Mouse (Mus musculus) liver, postnatal 0 days (tissue): Measurements from ENCODE around the gene Cand1. TPM values are rescaled to one million over a fixed set of nuclear protein-coding genes. Genes with fewer than 3 reads are reported as not detected.

Experiments used
- ATAC-seq: fragments of 200-750 bp; cut with Nextera tagmentation; 2 replicates; pipeline ENCODE4 v1.8.0; 2017; ENCODE audit warnings: mild to moderate bottlenecking, moderate library complexity
- DNase-seq: peaks from one replicate; pipeline ENCODE4 v3.0.0-alpha.2; 2016
- H3K27ac ChIP-seq: fragments of 300-500 bp; sonication (generic); 2 replicates; pipeline ENCODE4 v1.5.1; 2014; ENCODE audit warnings: antibody characterized with exemption, moderate library complexity, mild to moderate bottlenecking, low read depth
- H3K27me3 ChIP-seq: fragments of 300-500 bp; sonication (generic); 2 replicates; pipeline ENCODE4 v1.6.1; 2014; ENCODE audit warnings: low read length, control low read depth, mixed read lengths; ENCODE audit not compliant: insufficient read depth
- H3K36me3 ChIP-seq: fragments of 300-500 bp; sonication (generic); replicated peaks from 2 replicates; pipeline ENCODE4 v1.6.1; 2014; ENCODE audit warnings: mild to moderate bottlenecking, control low read depth, low read length, moderate library complexity, mixed read lengths; ENCODE audit not compliant: insufficient read depth
- H3K4me1 ChIP-seq: fragments of 300-500 bp; sonication (generic); 2 replicates; pipeline ENCODE4 v1.6.1; 2014; ENCODE audit warnings: antibody characterized with exemption, mild to moderate bottlenecking, control low read depth; ENCODE audit not compliant: insufficient read depth
- H3K4me2 ChIP-seq: fragments of 300-500 bp; sonication (generic); 2 replicates; pipeline ENCODE4 v1.6.1; 2014; ENCODE audit warnings: low read depth, mild to moderate bottlenecking, low read length, moderate library complexity, mixed read lengths
- H3K4me3 ChIP-seq: fragments of 300-500 bp; sonication (generic); 2 replicates; pipeline ENCODE4 v1.5.1; 2014; ENCODE audit warnings: low read depth, low read length
- H3K9ac ChIP-seq: fragments of 300-500 bp; sonication (generic); replicated peaks from 2 replicates; pipeline ENCODE4 v1.6.1; 2014; ENCODE audit warnings: mild to moderate bottlenecking, moderate library complexity
- H3K9me3 ChIP-seq: fragments of 300-500 bp; sonication (generic); 2 replicates; pipeline ENCODE4 v1.6.1; 2016; ENCODE audit warnings: mild to moderate bottlenecking, control low read depth, low read length, mixed read lengths
- CTCF ChIP-seq: sonication (generic); IDR thresholded peaks from 2 replicates; pipeline ENCODE4 v1.5.1; 2016; ENCODE audit warnings: antibody characterized with exemption, low read depth
- EP300 ChIP-seq: IDR thresholded peaks from 2 replicates; pipeline ENCODE4 v1.6.1; 2016; ENCODE audit warnings: antibody characterized with exemption, low read depth, mild to moderate bottlenecking
- WGBS: fragments of 180-500 bp; shearing (Covaris S2); extraction: QIAGEN DNeasy Blood & Tissue Kit; methylation state at CpG from one replicate; pipeline ENCODE4 v1.1.7; 2014; ENCODE audit not compliant: insufficient replicate concordance; 5-methylcytosine and 5-hydroxymethylcytosine counted together
- polyA plus RNA-seq: library from polyadenylated mRNA; unstranded; fragments of >200 nt; fragmentation: Nextera tagmentation; extraction: Ambion mirVana; gene quantifications from 2 replicates; pipeline ENCODE4 v1.2.1, GENCODE M21; 2015

The Cand1 gene
- polyA plus RNA-seq, 1 experiment from 2014 or later = 8.5 TPM

- Histone ChIP-seq H3K27ac (no peak overlapping the region), H3K4me1 (no peaks in the 10 kb centered on the region), H3K27me3 (no peaks in the 10 kb centered on the region), H3K9me3 (no peaks in the 10 kb centered on the region), H3K4me2 (no peak overlapping the region), H3K36me3 (no peaks in the 10 kb centered on the region), H3K9ac (no peak overlapping the region), H3K4me3 (no peak overlapping the region)
- no peak for TF ChIP-seq CTCF
- TF ChIP-seq EP300 = no peak
- DNase-seq (no peak), ATAC-seq (no peak)
- 83% methylated on average over 12 of the region's 12 CpGs for whole genome bisulfite sequencing
These were observed 30.6 kb upstream of the Cand1 start for GRCm38 (mm10) chr10:119270384-119270985.

DNA sequence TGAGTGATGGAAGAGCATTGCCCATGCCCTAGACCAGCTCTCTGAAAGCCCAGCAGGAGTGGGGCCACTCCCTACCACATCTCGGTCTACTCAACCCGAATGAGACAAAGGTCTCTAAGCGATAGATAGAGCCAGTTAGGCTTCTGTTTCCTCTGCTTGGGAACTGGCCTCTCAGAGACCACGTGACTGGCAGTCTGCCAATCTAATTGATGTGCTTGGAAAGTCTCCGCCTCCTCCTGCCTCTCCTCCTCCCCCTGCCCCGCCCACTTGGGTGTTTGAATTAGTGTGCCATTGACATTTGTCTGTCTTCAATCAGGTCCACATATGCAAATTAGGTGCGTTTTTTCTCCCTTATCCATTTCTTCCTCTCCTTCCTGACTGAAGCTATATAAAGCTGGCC is 24.9 kb upstream of the Cand1 start:
- Histone ChIP-seq H3K27me3 (no peaks in the 10 kb centered on the region), H3K9ac (no peak overlapping the region), H3K4me2 (no peak overlapping the region), H3K9me3 (no peaks in the 10 kb centered on the region), H3K4me3 (no peak overlapping the region), H3K27ac (no peak overlapping the region), H3K4me1 (no peaks in the 10 kb centered on the region), H3K36me3 (no peaks in the 10 kb centered on the region)
- WGBS = 69% methylated on average over 7 of the region's 7 CpGs
- DNase-seq = no peak
- ATAC-seq = no peak
- no peak for TF ChIP-seq CTCF
- no peak for TF ChIP-seq EP300

DNA sequence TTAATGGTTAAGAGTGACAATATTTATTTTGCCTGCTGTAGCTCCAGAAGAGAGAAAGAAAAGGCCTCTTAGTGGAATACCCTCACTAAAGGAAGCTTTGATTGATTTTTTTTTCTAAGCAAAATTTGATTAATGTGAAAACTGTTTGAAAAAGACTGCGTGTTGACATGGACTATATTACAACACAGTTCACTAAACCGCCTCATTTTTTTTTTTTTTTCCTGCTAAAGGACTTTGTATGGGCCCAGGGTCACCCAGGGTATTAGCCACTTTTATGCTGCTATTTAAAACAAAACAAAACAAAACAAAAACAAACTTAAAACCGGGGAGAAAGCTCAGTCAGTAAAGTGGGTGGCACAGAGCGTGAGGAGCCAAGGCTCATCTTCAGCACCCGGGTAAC is 23.0 kb upstream of the Cand1 start:
- H3K4me2 ChIP-seq = no peak overlapping the region
- DNase-seq = no peak
- no peaks in the 10 kb centered on the region for H3K4me1 ChIP-seq
- no peak for ATAC-seq
- no peaks in the 10 kb centered on the region for H3K9me3 ChIP-seq
- no peak overlapping the region for H3K27ac ChIP-seq
- H3K9ac ChIP-seq = no peak overlapping the region
- H3K36me3 ChIP-seq = no peaks in the 10 kb centered on the region
- H3K4me3 ChIP-seq = no peak overlapping the region
- TF ChIP-seq EP300 (no peak), CTCF (no peak)
- H3K27me3 ChIP-seq = no peaks in the 10 kb centered on the region
- 75% methylated on average over 5 of the region's 5 CpGs for WGBS

- no peaks in the 10 kb centered on the region for H3K4me1 ChIP-seq
- H3K27me3 ChIP-seq = no peaks in the 10 kb centered on the region
- no peak for DNase-seq
- H3K9ac ChIP-seq = no peak overlapping the region
- no peak overlapping the region for H3K4me3 ChIP-seq
- H3K9me3 ChIP-seq = peaks cover 3% of the 10 kb centered on the region; the same call in 1 of the 2 replicates
- ATAC-seq = no peak
- 71% methylated on average over 4 of the region's 4 CpGs for WGBS
- H3K36me3 ChIP-seq = no peaks in the 10 kb centered on the region
- no peak overlapping the region for H3K4me2 ChIP-seq
- no peak for TF ChIP-seq EP300
- TF ChIP-seq CTCF = no peak
- H3K27ac ChIP-seq = no peak overlapping the region
These were observed 18.0 kb upstream of the Cand1 start for GRCm38 (mm10) chr10:119257876-119258275.

- DNase-seq = no peak
- Histone ChIP-seq H3K36me3 (no peaks in the 10 kb centered on the region), H3K27me3 (no peaks in the 10 kb centered on the region), H3K9ac (no peak overlapping the region), H3K27ac (no peak overlapping the region), H3K9me3 (no peaks in the 10 kb centered on the region), H3K4me2 (no peak overlapping the region), H3K4me1 (0 out of 2 replicates have a peak, but pooled peaks cover 4% of the 10 kb centered on the region), H3K4me3 (no peak overlapping the region)
- TF ChIP-seq CTCF (no peak), EP300 (no peak)
- ATAC-seq = no peak
- WGBS = 86% methylated on average over 14 of the region's 14 CpGs
These were observed 4.3 kb upstream of the Cand1 start for GRCm38 (mm10) chr10:119244146-119244545.

- TF ChIP-seq CTCF = no peak
- TF ChIP-seq EP300 = no peak
- peaks cover 12% of the 10 kb centered on the region for H3K4me1 ChIP-seq
- no peaks in the 10 kb centered on the region for H3K9me3 ChIP-seq
- H3K9ac ChIP-seq = peak overlapping the region; percentile 100
- peak overlapping the region; percentile 95 for H3K4me2 ChIP-seq
- peak overlapping the region; percentile 99 for H3K27ac ChIP-seq
- H3K36me3 ChIP-seq = 0 out of 2 replicates have a peak, but pooled peaks cover 2% of the 10 kb centered on the region
- 6% methylated on average over 9 of the region's 9 CpGs for WGBS
- ATAC-seq = no peak
- H3K4me3 ChIP-seq = peak overlapping the region; percentile 100
- no peaks in the 10 kb centered on the region for H3K27me3 ChIP-seq
- peak; percentile 23 for DNase-seq
These were observed 851 bp upstream of the Cand1 start for GRCm38 (mm10) chr10:119240722-119241089.

GRCm38 (mm10) chr10:119239633-119239968 is 254 bp downstream of the Cand1 start:
- Histone ChIP-seq H3K27me3 (no peaks in the 10 kb centered on the region), H3K9ac (peak overlapping the region; percentile 100), H3K4me3 (peak overlapping the region; percentile 100), H3K4me1 (peaks cover 12% of the 10 kb centered on the region), H3K4me2 (peak overlapping the region; percentile 95), H3K9me3 (no peaks in the 10 kb centered on the region), H3K36me3 (peaks cover 7% of the 10 kb centered on the region; the same call in 1 of the 2 replicates), H3K27ac (peak overlapping the region; percentile 99)
- WGBS = under 1% methylated on average over 25 of the region's 37 CpGs
- DNase-seq (no peak), ATAC-seq (peak; percentile 20)
- TF ChIP-seq EP300 (no peak), CTCF (no peak)
